Mouse (Mus musculus): ENCODE results near the gene Jag2.

DNA sequence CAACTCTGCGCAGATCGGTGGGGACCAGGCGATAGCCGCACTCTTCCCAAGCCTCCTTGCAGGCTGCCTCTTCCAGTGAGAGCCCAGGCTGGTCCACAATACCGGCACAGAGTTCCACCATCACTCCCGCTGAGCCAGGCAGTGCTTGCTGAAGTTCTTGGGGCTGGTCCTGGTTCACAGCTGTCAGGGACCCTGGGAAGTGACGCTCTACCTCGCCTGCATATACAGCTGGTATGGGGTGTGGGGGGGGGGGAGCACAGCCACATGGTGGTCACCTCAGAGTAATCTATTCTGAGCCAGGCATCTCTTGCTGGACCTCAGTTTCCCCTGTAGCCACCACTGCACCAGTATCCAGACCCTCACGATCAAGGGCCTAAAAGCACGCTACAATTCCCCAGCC, 8.8 kb upstream of the Jag2 start:
- TF ChIP-seq EP300 (IDR thresholded peaks at IDR 0.05; ENCODE audit: low read depth) (no peak), CTCF (IDR thresholded peaks at IDR 0.05; ENCODE audit: low read depth) (no peak)
